Mouse (Mus musculus): ENCODE results near the gene Mzf1.

Gene Mzf1

GRCm38 (mm10) chr7:13034148-13034977, 20.2 kb downstream of the Mzf1 start, which contains the start of gene Chmp2a:
Chmp2a (minus strand) TSS chr7:13034807.
- peak; percentile 95 for DNase-seq (ENCODE audit: low read depth, low spot score)

GRCm38 (mm10) chr7:13033451-13034147, 21.0 kb downstream of the Mzf1 start:
- DNase-seq (ENCODE audit: low read depth, low spot score) = no peak

GRCm38 (mm10) chr7:13032541-13032940, 22.0 kb downstream of the Mzf1 start:
- no peak for DNase-seq (ENCODE audit: low read depth, low spot score)

- DNase-seq (ENCODE audit: low read depth, low spot score) = no peak
Measured at GRCm38 (mm10) chr7:13031983-13032382, 22.6 kb downstream of the Mzf1 start.

- DNase-seq (ENCODE audit: low read depth, low spot score) = no peak
Measured at GRCm38 (mm10) chr7:13031069-13031468, 23.5 kb downstream of the Mzf1 start.

GRCm38 (mm10) chr7:13028986-13029385, 25.6 kb downstream of the Mzf1 start:
- DNase-seq (ENCODE audit: low read depth, low spot score) = no peak

- DNase-seq (ENCODE audit: low read depth, low spot score) = no peak
Measured at GRCm38 (mm10) chr7:13025511-13026112, 29.0 kb downstream of the Mzf1 start.

GRCm38 (mm10) chr7:13024805-13025204, 29.8 kb downstream of the Mzf1 start:
- peak; percentile 69 for DNase-seq (ENCODE audit: low read depth, low spot score)

GRCm38 (mm10) chr7:13023928-13024731, 30.4 kb downstream of the Mzf1 start:
- DNase-seq (ENCODE audit: low read depth, low spot score) = peak; percentile 92

- DNase-seq (ENCODE audit: low read depth, low spot score) = no peak
Measured at GRCm38 (mm10) chr7:13022773-13023535, 31.6 kb downstream of the Mzf1 start.

GRCm38 (mm10) chr7:13015217-13015616, 39.3 kb downstream of the Mzf1 start:
- DNase-seq (ENCODE audit: low read depth, low spot score) = no peak

GRCm38 (mm10) chr7:13014275-13014839, 40.2 kb downstream of the Mzf1 start:
- no peak for DNase-seq (ENCODE audit: low read depth, low spot score)

- DNase-seq (ENCODE audit: low read depth, low spot score) = no peak
Measured at GRCm38 (mm10) chr7:13013671-13014070, 40.9 kb downstream of the Mzf1 start.

GRCm38 (mm10) chr7:13010005-13010908, 44.3 kb downstream of the Mzf1 start, which contains the start of gene Zbtb45:
Zbtb45 (minus strand) TSS chr7:13010034.
- no peak for DNase-seq (ENCODE audit: low read depth, low spot score)

GRCm38 (mm10) chr7:13009143-13010004, 45.2 kb downstream of the Mzf1 start:
- DNase-seq (ENCODE audit: low read depth, low spot score) = peak; percentile 90

GRCm38 (mm10) chr7:13007341-13008092, 47.0 kb downstream of the Mzf1 start:
- no peak for DNase-seq (ENCODE audit: low read depth, low spot score)

GRCm38 (mm10) chr7:13006531-13006930, 48.0 kb downstream of the Mzf1 start:
- no peak for DNase-seq (ENCODE audit: low read depth, low spot score)

- no peak for DNase-seq (ENCODE audit: low read depth, low spot score)
Measured at GRCm38 (mm10) chr7:13006011-13006410, 48.6 kb downstream of the Mzf1 start.
